Mouse (Mus musculus): ENCODE data around the gene Fbxw27. TPM values are rescaled to one million over a fixed set of nuclear protein-coding genes. Genes with fewer than 3 reads are reported as not detected.

Fbxw27 gene
- not detected for polyA plus RNA-seq (2015; fragmentation: Illumina TruSeq; extraction: RNeasy Lipid Tissue Mini Kit (QIAGEN cat#74804); ENCODE audit: insufficient read depth, low replicate concordance)

GRCm38 (mm10) chr9:109790570-109790969 is at the start of gene Fbxw27:
Gene Fbxw27, minus strand, starts transcription at chr9:109790670.

GRCm38 (mm10) chr9:109832391-109833087 is 42.1 kb upstream of the Fbxw27 start, which contains the start of gene Nme6:
Gene Nme6, plus strand, starts transcription at chr9:109832749.

GRCm38 (mm10) chr9:109811980-109812379 is 21.5 kb upstream of the Fbxw27 start, which contains the start of gene Spink8:
Gene Spink8, plus strand, starts transcription at chr9:109812280.

GRCm38 (mm10) chr9:109745989-109746388 is 44.5 kb downstream of the Fbxw27 start, which contains the start of gene Fbxw26:
Gene Fbxw26, minus strand, starts transcription at chr9:109746089.

Other genes starting within 250 kb of the Fbxw27 start
- not detected for gene Fbxw15, start 222.4 kb downstream of the Fbxw27 start, polyA plus RNA-seq (2015; fragmentation: Illumina TruSeq; extraction: RNeasy Lipid Tissue Mini Kit (QIAGEN cat#74804); ENCODE audit: insufficient read depth, low replicate concordance)
- gene Fbxw24, start 164.6 kb downstream of the Fbxw27 start, polyA plus RNA-seq (2015; fragmentation: Illumina TruSeq; extraction: RNeasy Lipid Tissue Mini Kit (QIAGEN cat#74804); ENCODE audit: insufficient read depth, low replicate concordance), result not detected
- gene Fbxw25, start 126.0 kb downstream of the Fbxw27 start, polyA plus RNA-seq (2015; fragmentation: Illumina TruSeq; extraction: RNeasy Lipid Tissue Mini Kit (QIAGEN cat#74804); ENCODE audit: insufficient read depth, low replicate concordance), result not detected
- 0.15 TPM for gene Fbxw18, start 88.0 kb downstream of the Fbxw27 start, polyA plus RNA-seq (2015; fragmentation: Illumina TruSeq; extraction: RNeasy Lipid Tissue Mini Kit (QIAGEN cat#74804); ENCODE audit: insufficient read depth, low replicate concordance)
- gene Fbxw26, start 44.6 kb downstream of the Fbxw27 start, polyA plus RNA-seq (2015; fragmentation: Illumina TruSeq; extraction: RNeasy Lipid Tissue Mini Kit (QIAGEN cat#74804); ENCODE audit: insufficient read depth, low replicate concordance), result not detected
- not detected for gene Spink8, start 21.6 kb upstream of the Fbxw27 start, polyA plus RNA-seq (2015; fragmentation: Illumina TruSeq; extraction: RNeasy Lipid Tissue Mini Kit (QIAGEN cat#74804); ENCODE audit: insufficient read depth, low replicate concordance)
- 13.1 TPM for gene Nme6, start 42.1 kb upstream of the Fbxw27 start, polyA plus RNA-seq (2015; fragmentation: Illumina TruSeq; extraction: RNeasy Lipid Tissue Mini Kit (QIAGEN cat#74804); ENCODE audit: insufficient read depth, low replicate concordance)
- gene Camp, start 58.9 kb upstream of the Fbxw27 start, polyA plus RNA-seq (2015; fragmentation: Illumina TruSeq; extraction: RNeasy Lipid Tissue Mini Kit (QIAGEN cat#74804); ENCODE audit: insufficient read depth, low replicate concordance), result 4.7 TPM
- gene Cdc25a, start 84.9 kb upstream of the Fbxw27 start, polyA plus RNA-seq (2015; fragmentation: Illumina TruSeq; extraction: RNeasy Lipid Tissue Mini Kit (QIAGEN cat#74804); ENCODE audit: insufficient read depth, low replicate concordance), result 16.1 TPM
- 71.3 TPM for gene Map4, start 140.8 kb upstream of the Fbxw27 start, polyA plus RNA-seq (2015; fragmentation: Illumina TruSeq; extraction: RNeasy Lipid Tissue Mini Kit (QIAGEN cat#74804); ENCODE audit: insufficient read depth, low replicate concordance)

Measured in spleen, adult 10 weeks (tissue).